Mouse (Mus musculus): ENCODE measurements around the gene Nrsn2. TPM values are rescaled to one million over a fixed set of nuclear protein-coding genes. Genes with fewer than 3 reads are reported as not detected.

Gene Nrsn2
- total and polyA plus RNA-seq, 3 experiments: not detected

- TF ChIP-seq MEF2A (IDR thresholded peaks at IDR 0.05; ENCODE audit: borderline replicate concordance, low read depth, low read length) (no peak), EP300 (IDR thresholded peaks at IDR 0.05; ENCODE audit: low read length) (no peak), KAT2A (IDR thresholded peaks at IDR 0.05; ENCODE audit: insufficient replicate concordance, low read length) (no peak), MAX (IDR thresholded peaks at IDR 0.05; ENCODE audit: low read length) (no peak), TBP (conservative IDR thresholded peaks at IDR 0.05; ENCODE audit: low read depth, low read length) (no peak), RCOR1 (conservative IDR thresholded peaks at IDR 0.05; ENCODE audit: low read depth, low read length) (no peak), ETS1 (conservative IDR thresholded peaks at IDR 0.05; ENCODE audit: low read depth, low read length) (no peak), SMC3 (IDR thresholded peaks at IDR 0.05; ENCODE audit: low read depth, low read length) (no peak), UBTF (IDR thresholded peaks at IDR 0.05; ENCODE audit: low read depth, low read length) (no peak), MAFK (IDR thresholded peaks at IDR 0.05; ENCODE audit: insufficient replicate concordance, low read length) (no peak)
- H3K27me3 ChIP-seq (replicated peaks): peaks cover 24% of the 10 kb centered on the region
- no peak for DNase-seq (ENCODE audit: extremely low read depth)
- peaks cover 15 to 16% of the 10 kb centered on the region in 2 experiments for H3K4me1 ChIP-seq (ENCODE audit: control insufficient read depth in 1 of 2, insufficient read depth in 2 of 2)
- no peak overlapping the region for H3K9ac ChIP-seq (ENCODE audit: insufficient read depth, low read depth)
- dilution Hi-C loops (cut with MboI; ENCODE audit: extremely low pct_ligation_motif_present, extremely low pct_unique_long_range_greater_than_20kb, low sequenced_read_pairs) (no loop called here), in situ Hi-C loops (cut with MboI; ENCODE audit: low pct_ligation_motif_present, low pct_unique_long_range_greater_than_20kb, low sequenced_read_pairs) (loop anchor here (10.0 kb wide), 2 partner anchors 246 to 336 kb away; no protein-coding TSS in a partner anchor)
- H3K4me3 ChIP-seq (replicated peaks in 1 of 3; ENCODE audit: low read depth in 2 of 3, low read length in 2 of 3, poor library complexity in 1 of 3): no peak overlapping the region
- H3K27ac ChIP-seq (ENCODE audit: insufficient read depth, low read depth): no peak overlapping the region
- no peaks in the 10 kb centered on the region for H3K36me3 ChIP-seq (replicated peaks in 1 of 2; ENCODE audit: control insufficient read depth in 1 of 2, insufficient read depth in 1 of 2, low read length in 1 of 2)
- H3K79me2 ChIP-seq (replicated peaks; ENCODE audit: control insufficient read depth, extremely low read depth, insufficient read depth, poor library complexity, severe bottlenecking): no peaks in the 10 kb centered on the region
- no peak overlapping the region for H3K4me2 ChIP-seq (ENCODE audit: insufficient read depth, low read depth, poor library complexity, severe bottlenecking)
- H3K9me3 ChIP-seq (replicated peaks; ENCODE audit: low read length): peaks cover 3% of the 10 kb centered on the region
Observed at GRCm38 (mm10) chr2:152361193-152361592, 15.2 kb downstream of the Nrsn2 start.

GRCm38 (mm10) chr2:152360271-152360775, 16.1 kb downstream of the Nrsn2 start:
- Histone ChIP-seq H3K79me2 (replicated peaks; ENCODE audit: control insufficient read depth, extremely low read depth, insufficient read depth, poor library complexity, severe bottlenecking) (no peaks in the 10 kb centered on the region), H3K27ac (ENCODE audit: insufficient read depth, low read depth) (no peak overlapping the region), H3K4me1 (ENCODE audit: control insufficient read depth in 1 of 2, insufficient read depth in 2 of 2) (peaks cover 15 to 16% of the 10 kb centered on the region in 2 experiments), H3K4me2 (ENCODE audit: insufficient read depth, low read depth, poor library complexity, severe bottlenecking) (no peak overlapping the region), H3K27me3 (replicated peaks) (peaks cover 29% of the 10 kb centered on the region), H3K36me3 (replicated peaks in 1 of 2; ENCODE audit: control insufficient read depth in 1 of 2, insufficient read depth in 1 of 2, low read length in 1 of 2) (no peaks in the 10 kb centered on the region), H3K9me3 (replicated peaks; ENCODE audit: low read length) (peaks cover 3% of the 10 kb centered on the region), H3K9ac (ENCODE audit: insufficient read depth, low read depth) (no peak overlapping the region), H3K4me3 (replicated peaks in 1 of 3; ENCODE audit: low read depth in 2 of 3, low read length in 2 of 3, poor library complexity in 1 of 3) (no peak overlapping the region)
- dilution Hi-C loops (cut with MboI; ENCODE audit: extremely low pct_ligation_motif_present, extremely low pct_unique_long_range_greater_than_20kb, low sequenced_read_pairs) (no loop called here), in situ Hi-C loops (cut with MboI; ENCODE audit: low pct_ligation_motif_present, low pct_unique_long_range_greater_than_20kb, low sequenced_read_pairs) (loop anchor here (10.0 kb wide), 2 partner anchors 246 to 336 kb away; no protein-coding TSS in a partner anchor)
- DNase-seq (ENCODE audit: extremely low read depth): no peak
- TF ChIP-seq KAT2A (IDR thresholded peaks at IDR 0.05; ENCODE audit: insufficient replicate concordance, low read length) (no peak), MEF2A (IDR thresholded peaks at IDR 0.05; ENCODE audit: borderline replicate concordance, low read depth, low read length) (no peak), MAFK (IDR thresholded peaks at IDR 0.05; ENCODE audit: insufficient replicate concordance, low read length) (no peak), ZNF384 (IDR thresholded peaks at IDR 0.05; ENCODE audit: low read depth, low read length) (no peak), TCF12 (IDR thresholded peaks at IDR 0.05; ENCODE audit: low read depth, low read length) (no peak), NELFE (IDR thresholded peaks at IDR 0.05; ENCODE audit: low read depth, low read length) (no peak), IRF4 (IDR thresholded peaks at IDR 0.05; ENCODE audit: low read depth, low read length) (no peak), JUN (IDR thresholded peaks at IDR 0.05; ENCODE audit: insufficient read depth, low read depth, low read length) (no peak)
